Mouse (Mus musculus) C2C12 (cell line): ENCODE measurements around the gene Cabin1. TPM values are rescaled to one million over a fixed set of nuclear protein-coding genes. Genes with fewer than 3 reads are reported as not detected.

ENCODE experiments used
- H3K27me3 ChIP-seq: one replicate; pipeline ENCODE4 v1.6.1; 2011; ENCODE audit not compliant: control insufficient read depth, insufficient read depth, insufficient read length
- H3K36me3 ChIP-seq: one replicate; pipeline ENCODE4 v1.6.1; 2011; ENCODE audit not compliant: control insufficient read depth, insufficient read depth
- H3K4me3 ChIP-seq: one replicate; pipeline ENCODE4 v1.5.1; 2011; ENCODE audit warnings: mild to moderate bottlenecking, control low read depth; ENCODE audit not compliant: poor library complexity, insufficient read depth, severe bottlenecking
- H3K79me2 ChIP-seq: one replicate; pipeline ENCODE4 v1.6.1; 2011; ENCODE audit not compliant: control insufficient read depth, insufficient read depth
- H3K79me3 ChIP-seq: one replicate; pipeline ENCODE4 v1.6.1; 2011; ENCODE audit warnings: low read depth, control low read depth
- H3ac ChIP-seq: one replicate; pipeline ENCODE3; 2011; ENCODE audit warnings: low read depth; ENCODE audit not compliant: control insufficient read depth, insufficient read length
- CEBPB ChIP-seq: IDR thresholded peaks from one replicate; pipeline ENCODE4 v1.6.1; 2011; ENCODE audit warnings: low read depth, mild to moderate bottlenecking, control low read depth, moderate library complexity
- CTCF ChIP-seq: IDR thresholded peaks from one replicate; pipeline ENCODE4 v1.5.1; 2011; ENCODE audit not compliant: control insufficient read depth, insufficient read depth, insufficient read length
- FOSL1 ChIP-seq: IDR thresholded peaks from one replicate; pipeline ENCODE4 v1.8.0; 2011; ENCODE audit warnings: mild to moderate bottlenecking, low read length; ENCODE audit not compliant: poor library complexity, insufficient read depth, severe bottlenecking
- MAX ChIP-seq: IDR thresholded peaks from one replicate; pipeline ENCODE4 v1.6.1; 2011; ENCODE audit warnings: mild to moderate bottlenecking, control low read depth
- MYOD1 ChIP-seq: IDR thresholded peaks from one replicate; pipeline ENCODE4 v1.6.1; 2011; ENCODE audit warnings: low read depth; ENCODE audit not compliant: control insufficient read depth, insufficient read length
- MYOG ChIP-seq: IDR thresholded peaks from one replicate; pipeline ENCODE4 v1.6.1; 2011; ENCODE audit not compliant: control insufficient read depth, insufficient read length; ENCODE audit errors: extremely low read depth
- USF1 ChIP-seq: IDR thresholded peaks from one replicate; pipeline ENCODE4 v1.6.1; 2011; ENCODE audit warnings: low read depth, mild to moderate bottlenecking, control low read depth, moderate library complexity
- polyA plus RNA-seq: library from polyadenylated mRNA; unstranded; fragments of >200 nt; fragmentation: generic; extraction: Trizol; gene quantifications from one replicate; pipeline ENCODE4 v1.2.1, GENCODE M21; 2012; ENCODE audit warnings: missing spikeins

The Cabin1 gene
- polyA plus RNA-seq, 1 experiment: 24.5 TPM

DNA sequence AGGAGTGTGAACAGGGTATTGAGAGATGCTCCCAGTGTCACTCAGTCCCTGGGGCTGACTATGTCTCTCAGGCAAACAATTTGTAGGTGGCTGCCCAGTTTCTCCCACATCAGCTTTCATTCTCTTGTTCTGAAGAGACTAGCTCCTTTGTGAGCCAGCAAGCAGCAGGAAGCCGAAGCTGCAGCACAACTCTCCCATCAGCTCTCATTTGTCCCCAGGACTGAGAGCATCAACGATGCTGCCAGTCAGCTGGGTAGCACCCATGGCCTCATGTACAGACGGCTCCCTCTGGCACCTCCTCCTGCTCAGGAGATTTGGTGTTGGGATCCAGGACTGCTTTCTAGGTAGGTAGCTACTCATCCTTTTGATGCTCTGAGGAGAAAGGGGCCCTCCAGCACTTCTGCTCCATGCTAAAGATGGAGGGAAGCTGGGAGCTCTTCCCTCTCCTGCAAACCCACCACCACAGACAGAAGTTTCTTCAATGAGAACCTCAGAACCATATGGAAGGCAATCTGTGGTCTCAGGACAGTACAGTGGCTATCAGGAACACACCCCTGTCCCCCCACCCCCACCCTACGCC lies 97.6 kb downstream of the Cabin1 start:
- no peak overlapping the region for H3ac ChIP-seq
- peak overlapping the region; percentile 44 for H3K4me3 ChIP-seq
- no peaks in the 10 kb centered on the region for H3K27me3 ChIP-seq
- peaks cover 11% of the 10 kb centered on the region for H3K79me2 ChIP-seq
- peaks cover 16% of the 10 kb centered on the region for H3K36me3 ChIP-seq
- no peak for TF ChIP-seq MYOD1
- TF ChIP-seq MAX: no peak
- TF ChIP-seq CTCF: no peak
- no peak for TF ChIP-seq USF1
- no peak for TF ChIP-seq CEBPB
- TF ChIP-seq FOSL1: no peak
- no peak for TF ChIP-seq MYOG
- peaks cover 2% of the 10 kb centered on the region for H3K79me3 ChIP-seq

DNA sequence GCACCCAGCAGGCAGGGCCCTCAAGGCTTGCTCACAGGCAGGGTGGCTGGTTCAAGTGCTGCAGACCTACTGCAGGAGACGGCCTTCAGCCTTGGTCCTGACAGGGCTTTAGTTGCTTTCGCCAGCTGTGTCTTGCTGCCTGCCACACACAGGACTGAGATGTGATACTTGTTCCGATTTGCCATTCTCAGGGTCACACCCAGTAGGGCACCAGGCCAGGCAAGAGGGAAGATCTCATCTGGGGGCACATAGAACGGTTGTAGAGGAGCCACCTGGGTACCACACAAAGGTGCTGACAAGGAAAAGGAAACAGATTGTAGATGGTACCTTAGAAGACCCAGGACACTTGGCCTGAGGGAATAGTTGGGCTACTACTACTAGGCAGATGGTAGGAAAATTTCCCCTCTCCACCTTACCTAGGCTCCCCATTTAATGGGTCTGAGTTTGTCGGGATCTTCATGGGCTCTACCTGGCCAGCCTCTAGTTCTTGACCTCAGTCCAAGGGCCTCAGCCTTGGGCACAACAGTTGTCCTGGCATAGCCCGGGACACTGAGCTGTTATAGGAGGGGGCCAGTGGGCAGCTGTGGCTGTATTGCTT lies 99.4 kb downstream of the Cabin1 start:
- Histone ChIP-seq H3K27me3 (no peaks in the 10 kb centered on the region), H3K4me3 (no peak overlapping the region), H3K36me3 (peaks cover 20% of the 10 kb centered on the region), H3ac (no peak overlapping the region), H3K79me2 (peaks cover 11% of the 10 kb centered on the region), H3K79me3 (peaks cover 2% of the 10 kb centered on the region)
- TF ChIP-seq MYOD1 (no peak), MAX (no peak), CEBPB (no peak), CTCF (no peak), MYOG (no peak), USF1 (no peak), FOSL1 (no peak)

- peaks cover 28% of the 10 kb centered on the region for H3K36me3 ChIP-seq
Observed at GRCm38 (mm10) chr10:75662575-75662974, 101.6 kb downstream of the Cabin1 start.

GRCm38 (mm10) chr10:75661876-75662275 lies 102.3 kb downstream of the Cabin1 start:
- peaks cover 35% of the 10 kb centered on the region for H3K36me3 ChIP-seq
- H3K79me3 ChIP-seq: peaks cover 2% of the 10 kb centered on the region

More at GRCm38 (mm10) chr10:75662575-75662974, 101.6 kb downstream of the Cabin1 start:
- H3ac ChIP-seq: no peak overlapping the region
- no peak overlapping the region for H3K4me3 ChIP-seq
- H3K27me3 ChIP-seq: no peaks in the 10 kb centered on the region
- TF ChIP-seq FOSL1 (no peak), CTCF (no peak), MYOG (no peak), CEBPB (no peak), MYOD1 (no peak), MAX (no peak), USF1 (no peak)
- peaks cover 11% of the 10 kb centered on the region for H3K79me2 ChIP-seq
- peaks cover 2% of the 10 kb centered on the region for H3K79me3 ChIP-seq

DNA sequence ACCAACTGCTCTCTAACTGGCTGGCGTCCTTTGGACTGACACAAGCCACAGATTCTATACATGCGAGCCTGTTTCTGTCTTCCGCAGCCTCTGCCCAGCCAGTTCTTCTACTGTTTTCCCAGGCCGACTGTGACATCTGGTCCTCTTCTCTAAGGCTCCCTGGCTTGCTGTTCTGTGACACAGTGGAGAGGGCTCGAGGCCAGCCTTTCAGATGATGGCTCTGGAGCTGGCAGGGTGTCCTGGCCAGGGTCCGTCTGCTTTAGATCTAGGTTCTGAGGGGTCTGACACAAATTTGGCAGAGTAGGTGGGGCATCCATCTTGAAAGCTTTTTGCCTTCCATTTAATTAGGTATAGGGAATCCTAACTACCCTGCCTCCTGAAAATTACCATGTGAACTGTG lies 102.8 kb downstream of the Cabin1 start:
- H3K79me3 ChIP-seq: peaks cover 2% of the 10 kb centered on the region
- no peak overlapping the region for H3K4me3 ChIP-seq
- TF ChIP-seq MAX (no peak), MYOD1 (no peak), CEBPB (no peak), MYOG (no peak), FOSL1 (no peak), CTCF (no peak), USF1 (no peak)
- H3K79me2 ChIP-seq: peaks cover 2% of the 10 kb centered on the region
- H3K36me3 ChIP-seq: peaks cover 39% of the 10 kb centered on the region
- H3ac ChIP-seq: no peak overlapping the region
- H3K27me3 ChIP-seq: no peaks in the 10 kb centered on the region

More at GRCm38 (mm10) chr10:75661876-75662275, 102.3 kb downstream of the Cabin1 start:
- no peaks in the 10 kb centered on the region for H3K27me3 ChIP-seq
- H3ac ChIP-seq: no peak overlapping the region
- no peak for TF ChIP-seq CEBPB
- TF ChIP-seq MYOD1: no peak
- TF ChIP-seq FOSL1: no peak
- TF ChIP-seq MAX: no peak
- no peak for TF ChIP-seq CTCF
- TF ChIP-seq USF1: no peak
- TF ChIP-seq MYOG: no peak
- no peak overlapping the region for H3K4me3 ChIP-seq
- peaks cover 7% of the 10 kb centered on the region for H3K79me2 ChIP-seq

- Histone ChIP-seq H3K79me2 (no peaks in the 10 kb centered on the region), H3K4me3 (no peak overlapping the region), H3K27me3 (no peaks in the 10 kb centered on the region), H3ac (no peak overlapping the region), H3K36me3 (peaks cover 61% of the 10 kb centered on the region), H3K79me3 (no peaks in the 10 kb centered on the region)
- TF ChIP-seq MAX: no peak
- TF ChIP-seq MYOG: no peak
- no peak for TF ChIP-seq CTCF
- no peak for TF ChIP-seq USF1
- no peak for TF ChIP-seq FOSL1
- TF ChIP-seq CEBPB: no peak
- TF ChIP-seq MYOD1: no peak
Observed at GRCm38 (mm10) chr10:75657772-75658171, 106.4 kb downstream of the Cabin1 start.
